Comparison of ENCODE assay signal across 8 mouse cellular contexts in the genomic region with DNA sequence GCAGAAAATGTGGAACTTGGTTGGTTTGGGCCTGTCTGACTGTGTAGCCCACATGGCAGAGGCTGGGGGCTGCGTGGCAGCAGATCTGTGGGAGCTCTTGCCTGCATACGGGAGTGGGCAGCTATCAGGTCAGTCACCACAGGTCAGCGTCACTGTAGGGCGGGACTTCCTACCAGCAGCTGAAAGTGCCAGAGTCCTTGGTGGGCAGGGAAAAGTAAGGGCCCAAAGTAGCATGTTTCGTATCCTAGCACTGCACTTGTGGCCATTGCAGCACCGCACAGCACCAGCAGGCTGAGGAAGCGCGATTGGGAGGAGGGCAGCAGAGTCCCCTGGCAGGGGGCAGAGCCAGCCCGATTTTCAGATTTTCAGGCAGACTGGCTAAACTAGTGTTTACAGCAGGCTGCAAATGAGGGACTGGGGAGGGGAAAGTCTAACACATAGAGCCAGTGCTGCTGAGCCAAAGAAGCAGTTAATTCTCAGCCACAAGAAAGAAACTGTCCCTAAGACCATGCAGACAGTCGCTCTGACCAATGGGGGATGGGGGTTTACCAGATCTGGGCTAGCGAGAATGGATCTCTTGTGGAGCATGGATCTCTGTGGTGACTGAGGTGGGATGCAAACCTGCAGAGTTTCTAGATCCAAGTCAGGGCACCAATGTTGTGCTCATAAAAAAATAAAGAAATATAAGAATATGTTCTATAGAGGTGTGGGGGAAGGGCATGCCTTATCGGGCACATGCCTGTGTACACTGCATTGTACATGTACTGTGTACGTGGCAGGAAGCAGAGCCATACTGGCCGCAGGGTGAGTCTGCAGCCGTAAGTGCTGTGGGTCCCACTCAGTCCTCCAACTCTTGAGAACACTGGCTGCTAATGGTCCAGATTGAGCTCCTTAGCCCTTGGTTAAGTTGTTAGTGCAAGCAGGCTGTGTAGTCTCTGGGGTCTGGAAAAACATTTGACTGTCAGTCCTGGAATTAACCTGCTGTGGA. TPM values are rescaled to one million over a fixed set of nuclear protein-coding genes. Genes with fewer than 3 reads are reported as not detected.
A peak's percentile ranks its signal among the peaks of the same experiment; 100 is the strongest.
DNase-seq lines count a peak whose midpoint lies in the region; ATAC-seq and TF ChIP-seq lines count a peak whose summit lies in the region.
"Had no signal": no experiment of that assay in that cellular context is flagged by ENCODE, and none has a peak within 500 bp of the region (broad histone marks: within the 10 kb centered on the region; RNA-seq: fewer than 3 reads in every experiment).

No protein-coding gene starts in this region.

- no peaks in the 10 kb centered on the region for H3K36me3 ChIP-seq in lung, embryonic 15.5 days
- no peaks in the 10 kb centered on the region for H3K36me3 ChIP-seq in forebrain, embryonic 12.5 days (replicated peaks)
- H3K36me3 ChIP-seq in limb, embryonic 14.5 days (ENCODE audit: control insufficient read depth, insufficient read depth, low read length) = no peaks in the 10 kb centered on the region
- H3K36me3 ChIP-seq in stomach, postnatal 0 days (ENCODE audit: control insufficient read depth, insufficient read depth, low read length) = no peaks in the 10 kb centered on the region

- H3K27ac ChIP-seq in lung, embryonic 15.5 days = no peak overlapping the region
- no peak overlapping the region for H3K27ac ChIP-seq in forebrain, embryonic 12.5 days
- no peak overlapping the region for H3K27ac ChIP-seq in limb, embryonic 14.5 days (replicated peaks; ENCODE audit: low read depth, low read length)
- no peak overlapping the region for H3K27ac ChIP-seq in stomach, postnatal 0 days (replicated peaks)

- no peak overlapping the region for H3K9ac ChIP-seq in lung, embryonic 15.5 days
- H3K9ac ChIP-seq in forebrain, embryonic 12.5 days = no peak overlapping the region
- no peak overlapping the region; the same call in 1 of the 2 replicates for H3K9ac ChIP-seq in limb, embryonic 14.5 days (ENCODE audit: low read depth, low read length, severe bottlenecking)
- H3K9ac ChIP-seq in stomach, postnatal 0 days (ENCODE audit: low read length) = no peak overlapping the region

- H3K9me3 ChIP-seq in lung, embryonic 15.5 days = no peaks in the 10 kb centered on the region
- no peaks in the 10 kb centered on the region for H3K9me3 ChIP-seq in forebrain, embryonic 12.5 days
- H3K9me3 ChIP-seq in limb, embryonic 14.5 days (ENCODE audit: control insufficient read depth, low read length) = no peaks in the 10 kb centered on the region
- no peaks in the 10 kb centered on the region for H3K9me3 ChIP-seq in stomach, postnatal 0 days (ENCODE audit: control insufficient read depth, low read length)

- WGBS in lung, embryonic 15.5 days = 37% methylated on average over 15 of the region's 15 CpGs
- 39% methylated on average over 15 of the region's 15 CpGs for WGBS in forebrain, embryonic 12.5 days
- 39% methylated on average over 15 of the region's 15 CpGs for WGBS in limb, embryonic 14.5 days
- 51% methylated on average over 15 of the region's 15 CpGs for WGBS in stomach, postnatal 0 days

- DNase-seq in lung, postnatal 36 days = no peak
- no peak for DNase-seq in limb, embryonic 14.5 days (ENCODE audit: low spot score)
- peak; percentile 16 for DNase-seq in stomach, postnatal 0 days (ENCODE audit: low spot score)
- DNase-seq in adrenal gland, postnatal 25 days = no peak
- no peak for DNase-seq in cerebellum, adult 9-11 months
- DNase-seq: heart, postnatal 36 days had no signal

- TF ChIP-seq EP300 in stomach, postnatal 0 days (optimal IDR thresholded peaks at IDR 0.05) = no peak

- TF ChIP-seq POLR2A in limb, embryonic 14.5 days (IDR thresholded peaks at IDR 0.05; ENCODE audit: borderline replicate concordance, extremely low read depth, insufficient read depth, insufficient read length) = no peak

- no peak for TF ChIP-seq CTCF in stomach, postnatal 0 days (IDR thresholded peaks at IDR 0.05; ENCODE audit: low read depth)

- H3K4me3 ChIP-seq in lung, embryonic 15.5 days = no peak overlapping the region
- H3K4me3 ChIP-seq in forebrain, embryonic 12.5 days (replicated peaks) = no peak overlapping the region
- H3K4me3 ChIP-seq in limb, embryonic 14.5 days (replicated peaks; ENCODE audit: low read length) = no peak overlapping the region
- H3K4me3 ChIP-seq in stomach, postnatal 0 days (ENCODE audit: low read depth, low read length) = no peak overlapping the region

- peak overlapping the region; percentile 20 for H3K4me2 ChIP-seq in lung, embryonic 15.5 days
- peak overlapping the region; percentile 37 for H3K4me2 ChIP-seq in forebrain, embryonic 12.5 days
- 0 out of 2 replicates have a peak overlapping the region, but pooled peaks have one; percentile 19 for H3K4me2 ChIP-seq in limb, embryonic 14.5 days (replicated peaks; ENCODE audit: low read depth, low read length, severe bottlenecking)
- no peak overlapping the region for H3K4me2 ChIP-seq in stomach, postnatal 0 days (replicated peaks; ENCODE audit: low read depth)

- no peaks in the 10 kb centered on the region for H3K4me1 ChIP-seq in lung, embryonic 15.5 days
- H3K4me1 ChIP-seq in forebrain, embryonic 12.5 days = 0 out of 2 replicates have a peak, but pooled peaks cover 6% of the 10 kb centered on the region
- H3K4me1 ChIP-seq in limb, embryonic 14.5 days (ENCODE audit: control insufficient read depth, insufficient read depth, low read length) = 0 out of 2 replicates have a peak, but pooled peaks cover 2% of the 10 kb centered on the region
- H3K4me1 ChIP-seq in stomach, postnatal 0 days (replicated peaks; ENCODE audit: control insufficient read depth, insufficient read depth) = no peaks in the 10 kb centered on the region

- no peak; the same call in 1 of the 2 replicates for ATAC-seq in lung, embryonic 15.5 days (ENCODE audit: borderline replicate concordance, extremely low read depth, low FRiP score, low TSS enrichment)
- ATAC-seq in forebrain, embryonic 12.5 days (ENCODE audit: low FRiP score) = peak; percentile 30; the same call in 1 of the 2 replicates
- ATAC-seq in limb, embryonic 14.5 days (ENCODE audit: low FRiP score, low read depth) = no peak
- 0 out of 2 replicates have a peak, but pooled peaks have one; percentile 21 for ATAC-seq in stomach, postnatal 0 days (ENCODE audit: low FRiP score, low TSS enrichment)

- H3K27me3 ChIP-seq in lung, embryonic 15.5 days = no peaks in the 10 kb centered on the region
- 0 out of 2 replicates have a peak, but pooled peaks cover 3% of the 10 kb centered on the region for H3K27me3 ChIP-seq in forebrain, embryonic 12.5 days
- no peaks in the 10 kb centered on the region for H3K27me3 ChIP-seq in limb, embryonic 14.5 days (ENCODE audit: control insufficient read depth, insufficient read depth, low read length)
- H3K27me3 ChIP-seq in stomach, postnatal 0 days (ENCODE audit: control insufficient read depth, insufficient read depth, low read length) = no peaks in the 10 kb centered on the region

RNA-seq across cellular contexts. Expression of a gene that starts 15.1 kb away (rescaled TPM):
- polyA plus RNA-seq in lung, embryonic 15.5 days (2015; fragmentation: Nextera tagmentation; extraction: Ambion mirVana) = 0.09 and 0.11 TPM in 2 replicates
- polyA plus RNA-seq in forebrain, embryonic 12.5 days (2016; fragmentation: Nextera tagmentation; extraction: Ambion mirVana) = 0.08 and 0.19 TPM in 2 replicates
- 0.25 and 0.26 TPM in 2 replicates for polyA plus RNA-seq in limb, embryonic 14.5 days (2012; rRNA removed)
- polyA plus RNA-seq in limb, embryonic 14.5 days (2014; fragmentation: Nextera tagmentation; extraction: Ambion mirVana) = 0.10 and 0.17 TPM in 2 replicates
- polyA plus RNA-seq in stomach, postnatal 0 days (2015; fragmentation: Nextera tagmentation; extraction: Ambion mirVana) = 0.61 and 0.71 TPM in 2 replicates
- not detected in 2 replicates for total RNA-seq in adrenal gland, postnatal 25 days (2021)
- total RNA-seq: heart, postnatal 36 days had no signal

Comparison
In these comparisons a context has a peak if more than half of its experiments do, and no peak if none do; other contexts are left out.
1. ATAC-seq: peak in forebrain, embryonic 12.5 days (single experiment) and stomach, postnatal 0 days (single experiment); none in lung, embryonic 15.5 days (single experiment) and limb, embryonic 14.5 days (single experiment).